Mouse (Mus musculus) testis, adult 2 months (tissue): Measurements from ENCODE around the gene D430019H16Rik. TPM values are rescaled to one million over a fixed set of nuclear protein-coding genes. Genes with fewer than 3 reads are reported as not detected.
A peak's percentile ranks its signal among the peaks of the same experiment; 100 is the strongest.

Experiments used
- H3K27ac ChIP-seq: fragments of 200-500 bp; 2 replicates; pipeline ENCODE4 v1.5.1; 2012; ENCODE audit warnings: low read depth, low read length; ENCODE audit not compliant: control insufficient read depth, insufficient read depth
- H3K27me3 ChIP-seq: fragments of 200-500 bp; 2 replicates; pipeline ENCODE4 v1.6.1; 2012; ENCODE audit warnings: mild to moderate bottlenecking, low read length, moderate library complexity; ENCODE audit not compliant: control insufficient read depth, insufficient read depth
- H3K36me3 ChIP-seq: fragments of 200-500 bp; 2 replicates; pipeline ENCODE4 v1.6.1; 2012; ENCODE audit warnings: mild to moderate bottlenecking, low read length; ENCODE audit not compliant: control insufficient read depth, insufficient read depth
- H3K4me1 ChIP-seq: fragments of 200-500 bp; 2 replicates; pipeline ENCODE4 v1.6.1; 2012; ENCODE audit warnings: low read length; ENCODE audit not compliant: control insufficient read depth, insufficient read depth
- H3K4me3 ChIP-seq: fragments of 200-500 bp; 2 replicates; pipeline ENCODE4 v1.5.1; 2012; ENCODE audit warnings: low read depth, mild to moderate bottlenecking, low read length, moderate library complexity, mixed read lengths; ENCODE audit not compliant: control insufficient read depth
- CTCF ChIP-seq: fragments of 200-500 bp; IDR thresholded peaks from 2 replicates; pipeline ENCODE4 v1.5.1; 2012; ENCODE audit warnings: low read depth, mild to moderate bottlenecking, inconsistent platforms, low read length, moderate library complexity; ENCODE audit not compliant: control insufficient read depth, insufficient read depth, insufficient replicate concordance
- POLR2A ChIP-seq: fragments of 200-500 bp; IDR thresholded peaks from 2 replicates; pipeline ENCODE4 v1.6.1; 2012; ENCODE audit warnings: low read depth, mild to moderate bottlenecking, inconsistent platforms, low read length, moderate library complexity; ENCODE audit not compliant: control insufficient read depth
- polyA plus RNA-seq: library from polyadenylated mRNA; depleted of rRNA; stranded (reverse); fragments of >200 nt; gene quantifications from 2 replicates; pipeline ENCODE4 v1.2.3, GENCODE M21; 2012

The D430019H16Rik gene
- polyA plus RNA-seq, 1 experiment: 0.88 TPM

DNA sequence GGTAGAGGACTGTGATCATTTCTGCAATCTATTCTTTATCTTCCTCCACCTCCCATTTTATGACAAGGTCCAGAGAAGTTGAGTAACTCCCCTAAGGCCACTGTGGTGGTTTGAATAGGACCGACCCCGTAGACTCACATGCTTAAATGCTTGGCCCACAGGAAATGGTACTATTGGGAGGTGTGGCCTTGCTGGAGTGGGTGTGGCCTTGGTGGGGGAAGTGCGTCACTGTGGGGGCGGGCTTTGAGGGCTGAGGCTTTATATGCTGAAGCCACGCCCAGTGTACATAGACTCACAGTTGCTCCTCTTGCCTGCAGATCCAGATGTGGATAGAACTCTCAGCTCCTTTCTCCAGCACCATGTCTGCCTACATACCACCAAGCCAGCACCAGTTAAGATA lies 57.5 kb downstream of the D430019H16Rik start:
- peak overlapping the region; percentile 61 for H3K4me3 ChIP-seq
- no peak overlapping the region for H3K27ac ChIP-seq
- no peak; the same call in 1 of the 2 replicates for TF ChIP-seq POLR2A
- TF ChIP-seq CTCF: no peak
- no peaks in the 10 kb centered on the region for H3K27me3 ChIP-seq
- no peaks in the 10 kb centered on the region for H3K36me3 ChIP-seq
- peaks cover 3% of the 10 kb centered on the region for H3K4me1 ChIP-seq

GRCm38 (mm10) chr12:105511671-105512502 lies 58.2 kb downstream of the D430019H16Rik start:
- Histone ChIP-seq H3K27ac (no peak overlapping the region), H3K4me1 (peaks cover 4% of the 10 kb centered on the region)

DNA sequence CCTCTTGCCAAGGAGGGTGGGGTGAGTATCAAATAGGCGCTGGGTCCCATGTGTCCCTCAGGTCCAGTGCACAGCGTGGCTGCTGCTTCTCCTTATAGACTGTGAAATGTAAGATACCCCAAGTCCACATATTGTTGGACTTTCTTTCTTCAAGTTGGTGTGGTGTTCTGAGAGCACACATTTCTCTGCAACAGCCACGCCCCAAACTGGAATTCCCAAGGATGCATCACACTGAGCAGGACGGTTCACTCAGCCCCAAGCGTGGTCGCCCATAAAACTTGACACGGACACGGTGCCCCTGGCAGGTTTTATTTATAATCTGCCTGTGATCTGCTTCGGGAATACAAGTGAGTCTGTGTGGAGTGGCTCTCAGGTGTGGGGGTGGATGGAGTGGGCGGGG lies 60.5 kb downstream of the D430019H16Rik start:
- Histone ChIP-seq H3K36me3 (no peaks in the 10 kb centered on the region), H3K4me1 (peaks cover 10% of the 10 kb centered on the region), H3K27ac (no peak overlapping the region), H3K4me3 (no peak overlapping the region), H3K27me3 (no peaks in the 10 kb centered on the region)
- no peak for TF ChIP-seq CTCF
- no peak for TF ChIP-seq POLR2A

More at GRCm38 (mm10) chr12:105511671-105512502, 58.2 kb downstream of the D430019H16Rik start:
- Histone ChIP-seq H3K4me3 (peak overlapping the region; percentile 61), H3K27me3 (no peaks in the 10 kb centered on the region), H3K36me3 (no peaks in the 10 kb centered on the region)
- TF ChIP-seq CTCF (no peak), POLR2A (no peak)

- H3K4me1 ChIP-seq: peaks cover 7% of the 10 kb centered on the region; the same call in 1 of the 2 replicates
- no peaks in the 10 kb centered on the region for H3K36me3 ChIP-seq
- H3K27ac ChIP-seq: peak overlapping the region; percentile 12; the same call in 1 of the 2 replicates
- TF ChIP-seq POLR2A (no peak), CTCF (no peak)
- no peaks in the 10 kb centered on the region for H3K27me3 ChIP-seq
- H3K4me3 ChIP-seq: peak overlapping the region; percentile 76
These were observed 63.5 kb downstream of the D430019H16Rik start for GRCm38 (mm10) chr12:105517026-105517675.

DNA sequence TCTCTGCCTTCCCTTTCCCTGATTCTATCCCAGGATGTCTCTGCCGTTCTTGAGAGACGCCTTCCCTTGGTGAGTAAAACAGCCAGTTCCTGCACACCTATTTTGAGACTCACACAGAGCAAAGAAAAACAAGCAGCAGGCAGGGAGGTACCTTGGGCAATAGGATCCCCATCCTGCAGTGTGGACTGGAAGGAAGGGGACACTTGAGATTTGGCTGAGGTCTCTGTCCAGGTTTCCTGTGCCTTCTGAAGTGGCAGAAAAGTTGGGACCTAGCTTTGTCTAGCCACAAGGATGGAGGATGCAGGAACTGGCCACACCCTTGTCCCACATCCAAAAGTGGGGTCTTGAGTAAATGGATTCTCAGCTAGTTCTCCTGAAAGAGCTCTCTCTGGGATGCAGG lies 66.2 kb downstream of the D430019H16Rik start:
- Histone ChIP-seq H3K4me1 (peaks cover 7% of the 10 kb centered on the region; the same call in 1 of the 2 replicates), H3K27ac (no peak overlapping the region), H3K27me3 (no peaks in the 10 kb centered on the region), H3K4me3 (peak overlapping the region; percentile 17), H3K36me3 (no peaks in the 10 kb centered on the region)
- no peak for TF ChIP-seq POLR2A
- no peak for TF ChIP-seq CTCF

DNA sequence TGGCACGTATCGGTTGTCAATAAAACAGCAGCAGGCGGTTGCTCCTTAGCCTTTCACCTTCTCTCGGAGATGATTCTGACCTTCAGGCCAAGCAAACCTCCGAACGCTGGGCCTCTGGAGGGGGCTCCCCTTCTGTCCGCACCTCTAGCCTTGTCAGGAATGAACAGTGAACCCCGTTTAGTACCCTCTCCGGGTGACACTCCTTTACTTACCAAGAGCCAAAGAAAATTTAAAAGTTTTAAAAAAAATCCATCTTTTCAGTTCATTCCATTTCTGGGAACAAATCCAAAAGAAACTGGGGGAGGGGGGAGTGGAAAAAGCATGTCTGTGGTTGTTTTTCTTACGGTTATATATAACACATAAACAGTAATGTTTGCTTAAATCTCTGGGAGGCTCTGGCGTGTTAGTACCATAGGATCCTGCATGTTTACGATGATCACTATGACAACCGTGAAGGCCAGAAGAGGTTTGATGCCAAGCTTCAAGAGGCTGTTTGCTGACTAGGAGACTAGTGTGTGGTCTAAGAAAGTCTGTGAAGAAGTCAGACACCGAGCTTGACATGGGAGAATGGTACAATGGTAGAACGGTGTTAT lies 67.6 kb downstream of the D430019H16Rik start:
- TF ChIP-seq POLR2A: no peak
- Histone ChIP-seq H3K36me3 (no peaks in the 10 kb centered on the region), H3K4me1 (peaks cover 7% of the 10 kb centered on the region; the same call in 1 of the 2 replicates), H3K4me3 (no peak overlapping the region), H3K27me3 (no peaks in the 10 kb centered on the region), H3K27ac (no peak overlapping the region)

- no peaks in the 10 kb centered on the region for H3K27me3 ChIP-seq
- TF ChIP-seq CTCF (no peak), POLR2A (no peak)
- no peak overlapping the region for H3K27ac ChIP-seq
- H3K4me1 ChIP-seq: no peaks in the 10 kb centered on the region
- H3K4me3 ChIP-seq: peak overlapping the region; percentile 64
- no peaks in the 10 kb centered on the region for H3K36me3 ChIP-seq
These were observed 70.1 kb downstream of the D430019H16Rik start for GRCm38 (mm10) chr12:105523737-105524136.
